Mouse (Mus musculus) liver, embryonic 14.5 days (tissue): ENCODE data around the gene Dagla. TPM values are rescaled to one million over a fixed set of nuclear protein-coding genes. Genes with fewer than 3 reads are reported as not detected.

ENCODE experiments used
- ATAC-seq: fragments of 200-750 bp; cut with Nextera tagmentation; 2 replicates; pipeline ENCODE4 v1.8.0; 2017; ENCODE audit warnings: moderate number of reproducible peaks, mild to moderate bottlenecking, moderate library complexity; ENCODE audit not compliant: insufficient read depth
- DNase-seq, 3 experiments: peaks; one replicate each; pipeline ENCODE4 v3.0.0-alpha.2; 2012 to 2013; ENCODE audit warnings: low read depth in 3 of 3, low spot score in 3 of 3
- H3K27ac ChIP-seq: fragments of 300-500 bp; sonication (generic); 2 replicates; pipeline ENCODE4 v1.5.1; 2014; ENCODE audit warnings: moderate library complexity, mild to moderate bottlenecking, control low read depth, inconsistent platforms
- H3K27me3 ChIP-seq: fragments of 300-500 bp; sonication (generic); 2 replicates; pipeline ENCODE4 v1.6.1; 2014; ENCODE audit warnings: mild to moderate bottlenecking, low read length, moderate library complexity; ENCODE audit not compliant: control insufficient read depth, insufficient read depth
- H3K36me3 ChIP-seq: fragments of 300-500 bp; sonication (generic); replicated peaks from 2 replicates; pipeline ENCODE4 v1.6.1; 2014; ENCODE audit warnings: low read depth; ENCODE audit not compliant: control insufficient read depth, insufficient read depth
- H3K4me1 ChIP-seq, 2 experiments: fragments of 200-500 bp in 1 of 2; fragments of 300-500 bp in 1 of 2; sonication (generic) in 1 of 2; replicated peaks; 2 replicates each; pipeline ENCODE4 v1.6.1; 2012 to 2014; ENCODE audit warnings: antibody characterized with exemption in 1 of 2, inconsistent platforms in 1 of 2, low read length in 1 of 2; ENCODE audit not compliant: control insufficient read depth in 2 of 2, insufficient read depth in 2 of 2
- H3K4me2 ChIP-seq: fragments of 300-500 bp; sonication (generic); 2 replicates; pipeline ENCODE4 v1.6.1; 2014; ENCODE audit warnings: low read depth, mild to moderate bottlenecking, control low read depth, moderate library complexity
- H3K4me3 ChIP-seq, 2 experiments: fragments of 200-500 bp in 1 of 2; fragments of 300-500 bp in 1 of 2; sonication (generic) in 1 of 2; 2 replicates each; pipeline ENCODE4 v1.5.1; 2012 to 2014; ENCODE audit warnings: low read depth in 2 of 2, low read length in 2 of 2, mild to moderate bottlenecking in 2 of 2, control low read depth in 1 of 2, inconsistent platforms in 1 of 2, moderate library complexity in 1 of 2; ENCODE audit not compliant: insufficient read depth in 1 of 2
- H3K9ac ChIP-seq: fragments of 300-500 bp; sonication (generic); replicated peaks from 2 replicates; pipeline ENCODE4 v1.6.1; 2014; ENCODE audit warnings: mild to moderate bottlenecking, control low read depth, moderate library complexity
- H3K9me3 ChIP-seq: fragments of 300-500 bp; sonication (generic); 2 replicates; pipeline ENCODE4 v1.6.1; 2016; ENCODE audit warnings: low read length, mixed read lengths; ENCODE audit not compliant: control insufficient read depth
- CTCF ChIP-seq: IDR thresholded peaks from 2 replicates; pipeline ENCODE4 v1.5.1; 2016; ENCODE audit warnings: antibody characterized with exemption, low read depth, control low read depth
- EP300 ChIP-seq: IDR thresholded peaks from 2 replicates; pipeline ENCODE4 v1.6.1; 2016; ENCODE audit warnings: antibody characterized with exemption, low read depth
- WGBS: fragments of 180-500 bp; shearing (Covaris S2); extraction: QIAGEN DNeasy Blood & Tissue Kit; methylation state at CpG from one replicate; pipeline ENCODE4 v1.1.7; 2014; ENCODE audit not compliant: insufficient replicate concordance; 5-methylcytosine and 5-hydroxymethylcytosine counted together
- polyA plus RNA-seq, 2 experiments: library from polyadenylated mRNA; depleted of rRNA in 1 of 2; stranded (reverse) in 1 of 2; unstranded in 1 of 2; fragments of >200 nt; fragmentation: Nextera tagmentation in 1 of 2; extraction: Ambion mirVana in 1 of 2; gene quantifications; 2 replicates each; pipeline versions ENCODE4 v1.2.1 to v1.2.3; 2012 to 2014

The Dagla gene
- polyA plus RNA-seq, 2 experiments, result 0.09 to 0.30 TPM

DNA sequence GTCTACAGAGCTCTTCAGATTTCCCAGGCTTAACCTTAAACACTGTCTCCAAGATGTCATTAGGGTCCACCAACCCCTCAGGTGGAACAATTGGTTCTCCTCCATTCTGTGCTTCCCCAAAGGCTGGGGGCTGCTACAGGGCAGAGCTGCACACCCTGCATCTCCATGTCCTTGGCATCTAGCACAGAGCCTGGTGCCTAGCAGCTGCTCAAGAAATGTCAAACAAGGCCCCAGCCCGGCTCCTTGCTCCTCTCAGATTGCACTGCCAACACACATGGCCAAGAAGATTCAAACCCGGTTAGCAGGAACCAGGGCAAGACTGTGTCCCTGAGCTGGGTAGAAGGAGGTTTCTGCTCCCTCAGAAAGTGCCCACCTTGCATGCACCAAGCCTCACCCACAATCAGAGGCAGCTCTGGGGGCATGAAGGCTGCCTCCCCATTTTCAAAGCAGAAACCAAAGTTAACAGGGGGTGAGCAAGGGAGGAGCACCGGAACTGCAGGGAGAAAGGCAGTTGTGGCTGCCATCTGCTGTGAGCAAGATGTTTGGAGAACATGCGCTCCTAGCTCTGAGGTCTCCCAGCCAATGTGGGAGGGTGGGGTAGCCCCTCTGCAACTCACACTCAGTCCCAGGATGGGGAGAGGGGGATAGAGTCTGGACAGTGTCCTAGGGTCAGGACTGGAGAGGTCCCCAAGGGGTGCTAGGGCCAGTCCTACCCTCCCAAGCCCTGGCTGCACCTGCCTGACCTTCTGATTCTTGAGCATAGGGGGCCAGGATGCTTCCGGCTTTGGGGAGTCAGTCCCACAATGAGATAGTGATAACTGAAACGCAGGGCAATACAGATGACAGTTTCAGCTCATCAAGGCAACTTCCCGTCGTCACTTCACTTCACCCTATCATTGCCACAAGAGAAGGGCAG, 16.3 kb downstream of the Dagla start:
- TF ChIP-seq EP300 (no peak), CTCF (no peak)
- Histone ChIP-seq H3K4me1 (peaks cover 0 to 18% of the 10 kb centered on the region in 2 experiments; a peak in 2 of 4 replicates), H3K9ac (no peak overlapping the region), H3K9me3 (no peaks in the 10 kb centered on the region), H3K27ac (no peak overlapping the region), H3K4me2 (no peak overlapping the region), H3K36me3 (no peaks in the 10 kb centered on the region), H3K27me3 (no peaks in the 10 kb centered on the region), H3K4me3 (no peak overlapping the region)
- DNase-seq (no peak), ATAC-seq (no peak)
- 55% methylated on average over 8 of the region's 8 CpGs for WGBS

DNA sequence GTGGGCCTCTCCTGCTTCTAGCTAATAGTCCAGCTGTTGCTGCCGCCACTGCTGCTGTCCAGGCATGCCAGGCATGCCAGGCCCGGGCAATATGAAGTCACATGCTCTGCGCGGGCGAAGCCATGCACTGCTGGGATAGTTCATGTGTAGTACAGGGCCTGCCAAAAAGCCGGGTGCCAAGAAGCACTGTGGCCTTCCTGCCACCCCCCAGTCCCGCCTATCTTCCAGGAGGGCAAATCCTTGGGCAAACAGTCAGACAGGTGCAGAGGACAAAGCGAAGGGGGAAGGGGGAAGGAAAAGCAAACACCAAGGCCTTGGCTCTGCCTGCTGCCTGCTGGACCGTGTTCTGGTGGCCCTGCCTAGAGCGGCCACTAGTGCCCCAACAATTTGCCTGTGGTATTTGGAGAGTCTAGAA, 18.2 kb downstream of the Dagla start:
- H3K9ac ChIP-seq, result no peak overlapping the region
- DNase-seq (no peak), ATAC-seq (no peak)
- no peak overlapping the region for H3K4me2 ChIP-seq
- no peaks in the 10 kb centered on the region for H3K36me3 ChIP-seq
- TF ChIP-seq EP300 (no peak), CTCF (no peak)
- H3K27me3 ChIP-seq, result no peaks in the 10 kb centered on the region
- H3K27ac ChIP-seq, result no peak overlapping the region
- no peak overlapping the region for H3K4me3 ChIP-seq
- 61% methylated on average over 10 of the region's 10 CpGs for WGBS
- no peaks in the 10 kb centered on the region for H3K9me3 ChIP-seq
- peaks cover 0 to 14% of the 10 kb centered on the region in 2 experiments; a peak in 2 of 4 replicates for H3K4me1 ChIP-seq

DNA sequence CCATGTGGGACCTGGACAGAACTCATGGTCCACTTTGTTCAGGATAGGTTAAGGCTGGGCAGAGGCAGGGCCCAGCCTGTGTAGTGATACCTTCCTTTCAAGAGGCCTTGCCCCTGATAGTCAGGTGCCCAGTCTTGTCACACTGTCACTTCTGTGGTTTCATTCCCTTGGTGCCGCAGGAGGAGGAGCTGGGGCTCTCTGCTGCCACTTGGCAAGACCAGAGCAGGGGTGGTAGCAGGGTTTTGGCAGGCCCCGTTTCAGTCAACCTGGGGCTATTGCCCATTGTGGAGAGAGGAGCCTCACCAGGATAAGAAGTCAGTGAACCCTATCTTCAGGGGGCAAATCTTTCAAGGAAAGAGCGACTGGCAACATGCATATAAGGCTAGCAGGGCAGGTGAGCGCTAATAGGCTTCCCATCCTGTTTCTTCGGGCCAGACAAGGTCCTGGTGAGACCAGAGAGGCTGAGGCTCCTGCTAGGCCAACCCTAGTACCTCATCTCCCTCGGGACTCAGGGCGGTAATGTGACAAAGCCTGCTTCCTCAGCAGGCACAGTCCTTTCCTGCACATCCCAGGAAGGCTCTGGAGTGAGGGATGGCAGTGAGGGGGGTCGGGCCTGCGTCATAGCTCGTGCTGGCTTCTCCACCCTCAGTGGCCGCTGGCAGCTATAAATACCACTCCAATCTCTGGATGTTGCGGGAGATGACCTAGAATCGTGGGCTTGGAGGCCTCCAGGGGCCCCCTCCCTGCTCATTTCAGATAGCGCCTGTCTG, 23.7 kb downstream of the Dagla start:
- H3K4me2 ChIP-seq, result no peak overlapping the region
- H3K4me1 ChIP-seq, result 0 out of 4 replicates have a peak, but pooled peaks cover 0 to 5% of the 10 kb centered on the region in 2 experiments
- no peak overlapping the region for H3K4me3 ChIP-seq
- H3K27me3 ChIP-seq, result no peaks in the 10 kb centered on the region
- 40% methylated on average over 14 of the region's 14 CpGs for WGBS
- DNase-seq, result no peak
- H3K27ac ChIP-seq, result no peak overlapping the region
- H3K9ac ChIP-seq, result no peak overlapping the region
- no peaks in the 10 kb centered on the region for H3K36me3 ChIP-seq
- no peaks in the 10 kb centered on the region for H3K9me3 ChIP-seq
- TF ChIP-seq EP300, result no peak
- TF ChIP-seq CTCF, result no peak
- ATAC-seq, result no peak

DNA sequence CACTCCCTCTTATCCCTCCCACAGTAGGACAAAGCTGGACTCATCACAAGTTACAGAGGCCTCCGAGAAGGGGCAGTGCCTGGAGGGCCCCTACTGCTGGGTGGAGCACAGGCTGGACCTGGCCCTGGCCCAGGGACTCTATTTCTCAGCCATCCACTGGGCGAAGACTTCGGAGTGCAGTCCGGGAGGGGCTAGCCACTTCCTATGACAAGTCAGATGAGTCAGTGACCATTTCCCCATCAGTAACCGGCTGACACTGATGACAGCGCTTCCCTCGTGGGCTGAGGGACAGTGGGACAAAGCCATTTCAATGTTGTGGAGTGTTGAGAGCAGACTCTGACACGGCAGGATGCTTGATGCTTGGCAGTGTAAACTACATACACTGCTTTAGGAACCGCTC, 25.0 kb downstream of the Dagla start:
- no peak for ATAC-seq
- 32% methylated on average over 9 of the region's 9 CpGs for WGBS
- H3K4me3 ChIP-seq, result no peak overlapping the region
- 0 out of 4 replicates have a peak, but pooled peaks cover 0 to 5% of the 10 kb centered on the region in 2 experiments for H3K4me1 ChIP-seq
- no peak for TF ChIP-seq EP300
- TF ChIP-seq CTCF, result no peak
- no peaks in the 10 kb centered on the region for H3K27me3 ChIP-seq
- H3K4me2 ChIP-seq, result no peak overlapping the region
- H3K36me3 ChIP-seq, result no peaks in the 10 kb centered on the region
- no peak overlapping the region for H3K9ac ChIP-seq
- H3K27ac ChIP-seq, result no peak overlapping the region
- no peaks in the 10 kb centered on the region for H3K9me3 ChIP-seq
- DNase-seq, result no peak
